Mouse (Mus musculus) intestine, embryonic 14.5 days (tissue): ENCODE measurements around the gene Tbcd. TPM values are rescaled to one million over a fixed set of nuclear protein-coding genes. Genes with fewer than 3 reads are reported as not detected.

ENCODE experiments used
- ATAC-seq: fragments of 200-750 bp; cut with Nextera tagmentation; replicated peaks from 2 replicates; pipeline ENCODE4 v1.8.0; 2017; ENCODE audit warnings: low read depth, moderate number of reproducible peaks, moderate TSS enrichment, moderate library complexity; ENCODE audit not compliant: low FRiP score, low TSS enrichment
- DNase-seq: peaks from one replicate; pipeline ENCODE4 v3.0.0-alpha.2; 2018; ENCODE audit warnings: low spot score
- H3K27ac ChIP-seq: fragments of 300-500 bp; sonication (generic); 2 replicates; pipeline ENCODE4 v1.5.1; 2014; ENCODE audit warnings: low read depth, mild to moderate bottlenecking, control low read depth
- H3K27me3 ChIP-seq: fragments of 300-500 bp; sonication (generic); replicated peaks from 2 replicates; pipeline ENCODE4 v1.6.1; 2014; ENCODE audit warnings: low read length, control low read depth; ENCODE audit not compliant: control insufficient read depth, insufficient read depth
- H3K36me3 ChIP-seq: fragments of 300-500 bp; sonication (generic); 2 replicates; pipeline ENCODE4 v1.6.1; 2014; ENCODE audit warnings: low read length, control low read depth; ENCODE audit not compliant: control insufficient read depth, insufficient read depth
- H3K4me1 ChIP-seq: fragments of 300-500 bp; sonication (generic); replicated peaks from 2 replicates; pipeline ENCODE4 v1.6.1; 2014; ENCODE audit warnings: low read length, control low read depth, mixed read lengths; ENCODE audit not compliant: control insufficient read depth, insufficient read depth
- H3K4me2 ChIP-seq: fragments of 300-500 bp; sonication (generic); 2 replicates; pipeline ENCODE4 v1.6.1; 2014; ENCODE audit warnings: low read length
- H3K4me3 ChIP-seq: fragments of 300-500 bp; sonication (generic); 2 replicates; pipeline ENCODE4 v1.5.1; 2014; ENCODE audit warnings: low read depth, low read length, control low read depth, mixed read lengths
- H3K9ac ChIP-seq: fragments of 300-500 bp; sonication (generic); 2 replicates; pipeline ENCODE4 v1.6.1; 2014; ENCODE audit warnings: mild to moderate bottlenecking, low read length
- H3K9me3 ChIP-seq: fragments of 300-500 bp; sonication (generic); 2 replicates; pipeline ENCODE4 v1.6.1; 2016; ENCODE audit warnings: low read length, control low read depth; ENCODE audit not compliant: control insufficient read depth
- WGBS: fragments of 180-500 bp; shearing (Covaris S2); extraction: QIAGEN DNeasy Blood & Tissue Kit; methylation state at CpG from one replicate; pipeline ENCODE4 v1.1.7; 2014; 5-methylcytosine and 5-hydroxymethylcytosine counted together
- polyA plus RNA-seq: library from polyadenylated mRNA; unstranded; fragments of >200 nt; fragmentation: Nextera tagmentation; extraction: Ambion mirVana; gene quantifications from 2 replicates; pipeline ENCODE4 v1.2.1, GENCODE M21; 2014

Gene Tbcd
- polyA plus RNA-seq, 1 experiment from 2014 or later = 41.7 TPM

GRCm38 (mm10) chr11:121501525-121501924 is 49.8 kb downstream of the Tbcd start:
- H3K27ac ChIP-seq = no peak overlapping the region
- WGBS = 80% methylated on average over 4 of the region's 4 CpGs
- DNase-seq (no peak), ATAC-seq (no peak)
- H3K4me1 ChIP-seq = no peaks in the 10 kb centered on the region
- no peak overlapping the region for H3K4me2 ChIP-seq
- no peaks in the 10 kb centered on the region for H3K27me3 ChIP-seq
- peaks cover 41% of the 10 kb centered on the region for H3K36me3 ChIP-seq
- H3K9ac ChIP-seq = no peak overlapping the region
- no peaks in the 10 kb centered on the region for H3K9me3 ChIP-seq
- H3K4me3 ChIP-seq = no peak overlapping the region

GRCm38 (mm10) chr11:121502000-121502860 is 50.5 kb downstream of the Tbcd start:
- no peaks in the 10 kb centered on the region for H3K4me1 ChIP-seq
- H3K9ac ChIP-seq = no peak overlapping the region
- H3K4me3 ChIP-seq = no peak overlapping the region
- ATAC-seq = no peak
- DNase-seq = no peak
- no peak overlapping the region for H3K4me2 ChIP-seq
- WGBS = 86% methylated on average over 4 of the region's 4 CpGs
- no peaks in the 10 kb centered on the region for H3K27me3 ChIP-seq
- H3K27ac ChIP-seq = no peak overlapping the region
- no peaks in the 10 kb centered on the region for H3K9me3 ChIP-seq
- H3K36me3 ChIP-seq = peaks cover 34% of the 10 kb centered on the region

- Histone ChIP-seq H3K4me3 (no peak overlapping the region), H3K9ac (no peak overlapping the region), H3K27me3 (no peaks in the 10 kb centered on the region), H3K27ac (no peak overlapping the region), H3K36me3 (0 out of 2 replicates have a peak, but pooled peaks cover 10% of the 10 kb centered on the region), H3K4me1 (peaks cover 8% of the 10 kb centered on the region; the same call in 1 of the 2 replicates), H3K4me2 (no peak overlapping the region), H3K9me3 (no peaks in the 10 kb centered on the region)
- WGBS = 52% methylated on average over 4 of the region's 4 CpGs
- ATAC-seq (no peak), DNase-seq (no peak)
These were observed 56.7 kb downstream of the Tbcd start for GRCm38 (mm10) chr11:121508478-121508877.

- H3K4me2 ChIP-seq = no peak overlapping the region
- no peaks in the 10 kb centered on the region for H3K27me3 ChIP-seq
- no peak overlapping the region for H3K27ac ChIP-seq
- H3K4me1 ChIP-seq = peaks cover 8% of the 10 kb centered on the region; the same call in 1 of the 2 replicates
- ATAC-seq = no peak
- no peak overlapping the region for H3K4me3 ChIP-seq
- DNase-seq = no peak
- H3K9me3 ChIP-seq = no peaks in the 10 kb centered on the region
- no peak overlapping the region for H3K9ac ChIP-seq
- 61% methylated on average over 9 of the region's 9 CpGs for WGBS
- 0 out of 2 replicates have a peak, but pooled peaks cover 6% of the 10 kb centered on the region for H3K36me3 ChIP-seq
These were observed 58.9 kb downstream of the Tbcd start for GRCm38 (mm10) chr11:121510512-121511246.

GRCm38 (mm10) chr11:121512896-121513572 is 61.3 kb downstream of the Tbcd start:
- H3K36me3 ChIP-seq = no peaks in the 10 kb centered on the region
- no peak overlapping the region for H3K27ac ChIP-seq
- H3K4me3 ChIP-seq = no peak overlapping the region
- 89% methylated on average over 8 of the region's 8 CpGs for WGBS
- ATAC-seq = no peak
- peaks cover 12% of the 10 kb centered on the region for H3K4me1 ChIP-seq
- no peak overlapping the region for H3K4me2 ChIP-seq
- DNase-seq = no peak
- H3K9ac ChIP-seq = no peak overlapping the region
- H3K27me3 ChIP-seq = no peaks in the 10 kb centered on the region
- H3K9me3 ChIP-seq = no peaks in the 10 kb centered on the region

GRCm38 (mm10) chr11:121515996-121516395 is 64.2 kb downstream of the Tbcd start:
- Histone ChIP-seq H3K27me3 (no peaks in the 10 kb centered on the region), H3K4me2 (no peak overlapping the region), H3K4me3 (no peak overlapping the region), H3K9ac (no peak overlapping the region), H3K4me1 (peaks cover 4% of the 10 kb centered on the region), H3K9me3 (no peaks in the 10 kb centered on the region), H3K36me3 (no peaks in the 10 kb centered on the region), H3K27ac (no peak overlapping the region)
- WGBS = 85% methylated on average over 9 of the region's 9 CpGs
- DNase-seq (no peak), ATAC-seq (no peak)

GRCm38 (mm10) chr11:121516906-121517305 is 65.2 kb downstream of the Tbcd start:
- H3K4me3 ChIP-seq = no peak overlapping the region
- H3K9ac ChIP-seq = no peak overlapping the region
- no peak overlapping the region for H3K27ac ChIP-seq
- H3K36me3 ChIP-seq = no peaks in the 10 kb centered on the region
- peaks cover 4% of the 10 kb centered on the region for H3K4me1 ChIP-seq
- ATAC-seq (0 out of 2 replicates have a peak, but pooled peaks have one; percentile 62), DNase-seq (no peak)
- H3K4me2 ChIP-seq = no peak overlapping the region
- no peaks in the 10 kb centered on the region for H3K27me3 ChIP-seq
- no peaks in the 10 kb centered on the region for H3K9me3 ChIP-seq
- WGBS = 66% methylated on average over 3 of the region's 3 CpGs

GRCm38 (mm10) chr11:121517687-121518465 is 66.1 kb downstream of the Tbcd start:
- WGBS = 70% methylated on average over 17 of the region's 17 CpGs
- Histone ChIP-seq H3K4me1 (peaks cover 4% of the 10 kb centered on the region), H3K4me3 (no peak overlapping the region), H3K36me3 (no peaks in the 10 kb centered on the region), H3K27me3 (no peaks in the 10 kb centered on the region), H3K4me2 (no peak overlapping the region), H3K27ac (no peak overlapping the region), H3K9ac (no peak overlapping the region), H3K9me3 (no peaks in the 10 kb centered on the region)
- ATAC-seq (no peak), DNase-seq (no peak)
